Mouse (Mus musculus) C2C12 (cell line): ENCODE measurements around the gene Gm20388.

ENCODE experiments used
- CEBPB ChIP-seq: IDR thresholded peaks from one replicate; pipeline ENCODE4 v1.6.1; 2011; ENCODE audit warnings: low read depth, mild to moderate bottlenecking, control low read depth, moderate library complexity
- CTCF ChIP-seq: IDR thresholded peaks from one replicate; pipeline ENCODE4 v1.5.1; 2011; ENCODE audit not compliant: control insufficient read depth, insufficient read depth, insufficient read length
- MAX ChIP-seq: IDR thresholded peaks from one replicate; pipeline ENCODE4 v1.6.1; 2011; ENCODE audit warnings: mild to moderate bottlenecking, control low read depth
- MYOG ChIP-seq: IDR thresholded peaks from one replicate; pipeline ENCODE4 v1.6.1; 2011; ENCODE audit not compliant: control insufficient read depth, insufficient read length; ENCODE audit errors: extremely low read depth
- USF1 ChIP-seq: IDR thresholded peaks from one replicate; pipeline ENCODE4 v1.6.1; 2011; ENCODE audit warnings: low read depth, mild to moderate bottlenecking, control low read depth, moderate library complexity

DNA sequence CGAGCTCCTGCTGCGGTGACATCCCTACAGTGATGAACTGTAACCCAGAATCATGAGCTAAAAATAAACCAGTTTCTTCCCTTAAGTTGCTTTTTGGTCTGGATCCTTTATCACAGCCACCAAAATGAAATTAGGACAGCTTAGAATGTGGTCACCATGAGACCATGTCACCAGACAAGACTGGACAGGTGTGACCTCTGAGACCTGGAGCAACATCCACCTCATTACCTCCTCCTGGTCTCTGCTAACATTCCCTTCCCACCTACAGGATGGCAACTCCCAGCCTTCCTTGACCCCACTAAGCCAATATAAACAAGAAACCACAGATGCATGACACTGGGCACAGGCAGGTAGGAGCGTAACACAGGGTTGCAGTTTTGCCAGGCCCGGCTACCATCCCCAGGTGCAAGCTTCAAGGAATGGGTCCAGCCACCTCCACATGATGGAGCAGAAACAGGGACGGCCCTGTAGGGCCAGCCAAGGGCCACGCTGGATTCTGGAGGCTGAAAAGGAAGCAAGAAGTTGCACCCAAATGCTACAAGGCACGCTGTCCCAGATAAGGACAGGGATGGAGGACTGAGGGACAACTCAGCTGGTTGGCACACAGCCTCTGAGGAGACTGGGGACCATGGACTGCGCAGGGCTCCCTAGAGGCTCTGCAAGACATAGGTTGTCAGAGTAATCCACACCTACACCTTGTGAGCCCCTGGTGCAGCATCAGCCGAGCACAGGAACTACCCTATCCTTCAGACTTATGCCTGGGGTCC lies 2627.9 kb downstream of the Gm20388 start:
- TF ChIP-seq CTCF: no peak
- TF ChIP-seq MYOG: no peak
- no peak for TF ChIP-seq USF1
- TF ChIP-seq CEBPB: no peak
- TF ChIP-seq MAX: no peak
